Mouse (Mus musculus) yolk sac, embryonic 10.5 days (tissue): ENCODE results near the gene Aagab.
A peak's percentile ranks its signal among the peaks of the same experiment; 100 is the strongest.

Experiments
- DNase-seq: peaks from one replicate; pipeline ENCODE4 v3.0.0-alpha.2; 2017; ENCODE audit warnings: low spot score

Aagab gene

DNA sequence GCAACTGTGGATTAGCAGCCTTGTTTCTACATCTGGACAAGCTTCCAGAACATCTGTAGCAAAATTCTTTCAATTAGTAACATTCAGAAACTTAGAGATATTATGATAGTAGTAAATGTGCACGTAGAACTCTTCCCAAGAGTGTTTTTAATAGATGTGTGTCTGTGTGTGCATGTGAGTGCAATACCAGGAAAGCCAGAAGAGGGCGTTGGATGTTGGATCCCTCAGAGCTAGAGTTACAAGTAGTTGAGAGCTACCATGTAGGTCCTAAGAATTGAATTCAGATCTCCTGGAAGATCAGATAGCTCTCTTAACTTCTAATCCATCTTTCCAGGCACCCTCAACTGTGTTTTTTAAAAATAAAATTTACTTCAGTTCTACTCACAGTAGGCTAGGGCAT, 4.1 kb downstream of the Aagab start:
- DNase-seq = no peak

DNA sequence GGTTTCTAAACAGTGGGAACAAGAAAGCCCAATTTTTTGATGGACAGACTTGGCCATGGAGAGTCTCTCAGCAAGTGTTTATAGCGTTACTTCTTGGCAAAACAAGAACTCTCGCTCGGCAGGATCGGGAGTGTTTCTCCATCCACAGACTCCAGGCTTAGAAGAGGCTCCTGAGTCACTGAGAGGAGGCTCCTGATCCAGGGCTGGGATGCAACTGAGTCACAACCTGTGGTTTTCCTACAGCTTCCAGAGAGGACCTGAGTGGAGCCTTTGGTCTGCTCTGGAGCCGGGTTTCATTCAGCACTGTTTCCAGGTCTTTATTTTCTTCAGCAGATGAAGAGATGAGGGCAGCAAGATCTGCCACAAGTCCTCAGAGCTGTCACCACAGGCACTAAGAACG, 5.5 kb downstream of the Aagab start:
- DNase-seq = no peak

DNA sequence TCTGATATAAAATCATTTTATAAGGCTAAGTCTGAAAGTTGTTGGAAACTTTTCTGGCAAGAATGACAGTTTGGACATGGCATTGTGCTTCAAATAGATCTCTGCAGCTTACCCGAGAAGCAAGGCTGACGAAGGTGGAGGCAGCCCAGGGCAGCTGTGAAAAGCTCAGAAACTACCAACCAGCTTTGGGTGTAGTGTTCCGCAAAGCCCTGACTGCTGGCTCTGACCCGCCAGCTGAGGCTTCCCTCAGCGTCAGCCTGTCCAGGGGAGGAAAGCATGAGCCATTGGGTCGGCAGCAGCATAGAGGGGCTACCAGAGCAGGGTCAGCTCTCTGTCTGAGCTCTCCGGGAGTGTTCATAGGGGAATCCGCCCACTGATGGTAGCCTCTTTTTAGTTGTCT, 6.8 kb downstream of the Aagab start:
- DNase-seq = no peak

DNA sequence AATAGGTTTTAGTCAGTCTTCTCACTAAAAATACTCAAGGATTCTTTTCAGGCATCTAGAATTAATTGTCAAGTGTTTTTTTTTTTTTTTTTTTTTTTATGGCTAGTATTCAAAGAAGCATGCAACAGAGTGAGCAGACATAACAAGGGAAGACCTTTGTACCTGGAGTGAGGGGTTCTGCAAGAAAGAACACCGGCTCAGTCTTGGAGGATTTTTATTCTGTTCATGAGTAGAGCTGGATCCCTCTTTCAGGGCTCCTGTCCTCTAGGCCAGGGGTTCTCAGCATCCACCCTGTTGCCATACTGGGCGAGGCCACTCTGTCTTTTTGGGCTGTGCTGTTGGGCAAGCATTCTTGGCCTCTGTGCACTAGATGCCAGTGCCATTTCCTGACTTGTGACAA, 7.3 kb downstream of the Aagab start:
- DNase-seq = no peak

DNA sequence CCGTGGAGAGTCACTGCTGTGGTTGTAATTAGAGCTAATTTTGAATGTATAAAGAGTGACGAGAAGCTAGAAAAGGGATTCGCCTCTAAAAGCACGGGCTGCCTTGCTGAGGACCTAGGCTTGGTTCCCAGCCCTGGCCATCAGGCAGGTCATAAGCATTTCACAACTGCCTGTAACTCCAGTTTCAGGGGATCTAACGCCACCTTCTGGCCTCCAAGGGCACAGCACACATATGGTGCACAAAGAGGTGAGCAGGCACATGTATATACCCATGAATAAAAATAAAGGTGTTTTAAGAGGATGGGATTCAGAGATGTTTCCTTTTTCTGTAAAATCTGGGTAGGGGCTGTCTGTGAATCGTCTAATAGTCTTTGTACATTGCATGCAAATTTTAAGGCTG, 7.8 kb downstream of the Aagab start:
- DNase-seq = no peak

DNA sequence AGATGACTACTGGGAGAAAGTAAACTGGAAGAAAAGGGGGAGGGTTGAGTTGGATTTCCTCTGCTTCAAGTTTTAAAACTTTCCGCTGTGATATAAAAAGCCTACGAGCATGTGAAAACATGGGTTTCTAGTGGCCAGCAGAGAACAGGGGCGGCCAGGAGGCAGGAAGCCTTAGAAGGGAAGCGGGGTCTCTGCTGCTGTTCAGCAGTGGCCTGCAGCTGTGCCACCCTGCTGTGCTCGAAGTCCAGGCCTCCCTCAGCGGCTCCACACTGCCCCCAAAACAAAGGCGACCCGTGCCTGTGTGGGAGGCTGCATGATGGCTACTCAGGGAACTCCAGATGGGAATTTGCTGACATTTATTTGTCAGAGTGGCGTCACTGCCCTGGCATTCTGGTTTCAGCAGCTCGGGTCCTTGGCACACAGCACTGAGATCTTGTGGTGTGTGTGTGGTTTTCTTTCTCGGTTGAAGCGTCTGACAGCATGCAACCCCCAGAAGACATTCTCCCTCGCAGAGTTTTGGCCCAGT, 8.4 kb downstream of the Aagab start:
- no peak for DNase-seq

DNA sequence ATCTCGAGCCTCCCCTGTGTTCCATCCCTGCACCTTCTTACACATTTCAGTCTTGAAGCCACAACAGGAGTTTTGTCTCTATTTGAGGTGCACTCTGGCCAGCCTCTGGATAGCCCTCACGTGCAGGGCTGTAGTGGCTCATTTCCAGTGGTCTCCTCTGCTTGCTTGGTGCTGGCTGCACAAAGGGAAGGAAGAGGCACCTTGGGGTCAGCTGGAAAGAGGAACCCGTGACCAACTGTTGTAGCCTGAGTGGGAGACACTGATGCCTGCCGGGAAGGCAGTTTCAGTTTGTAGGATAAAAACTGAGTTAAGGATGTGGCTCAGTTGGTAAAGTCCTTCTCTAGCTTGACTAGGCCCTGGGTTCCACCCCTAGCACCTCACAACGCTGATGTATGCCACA, 9.5 kb downstream of the Aagab start:
- DNase-seq = no peak

DNA sequence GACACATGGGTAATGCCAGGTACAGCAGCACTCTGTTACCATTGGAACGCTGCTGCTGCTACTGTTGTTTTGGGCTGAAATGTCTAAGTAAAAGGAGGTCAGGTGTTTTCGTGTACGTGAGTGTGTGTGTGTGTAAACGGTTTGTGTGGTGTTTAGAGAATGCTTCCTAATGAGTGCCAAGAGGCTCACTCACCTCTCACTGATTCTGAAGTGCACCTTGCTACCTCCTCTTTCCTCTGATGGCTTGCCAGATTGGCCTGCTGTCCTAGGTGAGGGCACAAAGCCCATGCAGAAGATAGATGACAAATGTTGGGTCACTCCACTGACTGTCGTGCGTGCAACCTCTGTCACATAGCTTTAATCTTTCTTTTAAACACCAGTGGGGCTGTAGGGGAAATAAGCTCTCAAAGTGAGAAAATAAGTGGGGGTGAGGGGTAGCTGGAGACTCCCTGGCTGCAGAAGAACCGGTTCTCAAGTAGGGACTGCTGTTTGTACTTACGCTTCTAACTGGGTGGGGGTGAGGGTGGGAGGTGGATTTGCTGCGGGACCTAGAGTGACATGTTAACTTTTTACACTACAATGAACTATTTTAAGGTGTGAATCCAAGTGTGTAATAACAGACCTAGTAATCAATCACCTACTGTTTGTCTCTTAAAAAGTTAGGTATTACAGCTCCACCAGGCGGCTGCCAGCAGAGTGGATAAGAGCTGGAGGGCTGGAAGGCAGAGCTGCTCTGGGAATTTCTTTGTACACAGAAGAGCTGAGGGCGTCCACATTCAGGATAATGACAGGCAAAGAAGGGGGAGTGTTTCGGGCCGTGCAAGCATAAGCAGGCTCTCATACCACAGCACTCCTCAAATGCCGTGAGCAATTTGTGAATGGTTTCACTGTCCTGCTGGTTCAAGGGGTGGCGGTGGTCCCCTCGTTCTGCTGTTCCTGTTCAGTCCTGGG, 10.4 kb downstream of the Aagab start:
- DNase-seq = peak; percentile 41

DNA sequence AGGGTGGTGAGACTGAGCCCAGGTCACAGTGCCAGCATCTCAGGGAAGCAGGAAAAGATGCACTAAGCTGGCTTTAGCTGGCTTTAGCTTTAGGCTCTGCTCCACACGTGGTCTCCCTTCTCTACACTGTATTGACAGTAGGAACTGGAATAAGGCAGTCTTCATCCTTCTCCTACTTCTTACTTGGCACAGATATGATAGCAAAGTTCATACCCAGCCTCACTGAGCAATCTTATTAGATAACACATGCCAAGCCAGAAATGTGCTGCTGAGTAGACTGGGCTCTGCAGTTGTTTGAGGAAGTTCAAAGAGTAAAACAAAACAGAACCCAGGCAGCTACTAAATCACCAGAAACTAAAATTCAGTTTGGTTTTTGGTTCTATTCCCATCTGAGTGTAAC, 11.1 kb downstream of the Aagab start:
- DNase-seq = no peak

DNA sequence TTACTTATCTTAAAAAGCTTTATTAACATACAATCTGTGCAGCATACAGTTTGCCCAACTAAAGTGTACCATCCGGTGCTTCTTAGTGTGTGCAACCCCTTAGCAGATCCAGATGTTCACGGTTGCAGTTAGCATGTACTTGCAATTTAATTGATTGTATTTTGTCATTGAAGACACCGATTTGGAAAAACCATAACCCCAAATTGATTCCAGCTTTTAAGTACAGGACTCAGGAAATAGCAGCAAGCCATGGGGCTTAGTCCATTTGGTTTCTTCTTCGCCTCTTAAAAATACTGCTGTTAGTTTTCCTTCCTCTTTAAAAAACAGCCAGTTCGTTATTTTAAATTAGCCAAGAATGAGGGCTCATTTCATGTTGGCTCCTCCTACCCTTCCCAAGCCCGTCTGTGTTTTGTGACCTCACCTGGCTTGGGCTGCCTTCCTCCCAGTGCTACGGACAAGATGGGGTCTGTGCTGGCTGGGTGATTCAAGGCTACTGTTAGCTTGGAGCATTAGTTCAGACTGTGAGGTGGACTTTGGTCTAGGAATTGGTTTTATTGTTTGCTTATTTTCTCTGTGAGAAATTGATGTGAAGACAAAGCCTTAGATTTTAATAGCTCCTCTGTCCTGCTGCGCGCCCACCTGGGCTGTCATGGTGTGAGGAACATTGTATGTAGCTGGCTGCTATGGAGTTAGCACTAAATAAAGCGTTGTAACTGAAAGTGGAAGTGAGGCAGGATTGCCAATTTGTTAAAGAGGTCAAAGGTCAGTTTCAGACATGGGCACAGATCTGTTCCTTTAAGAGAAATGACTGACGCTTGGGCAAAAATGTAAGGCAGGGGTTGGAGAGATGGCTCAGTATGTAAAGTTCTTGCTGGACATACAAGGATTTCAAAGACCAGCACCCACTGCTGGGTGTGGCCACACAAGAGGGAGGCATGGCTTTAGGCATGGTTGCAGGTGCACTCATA, 11.8 kb downstream of the Aagab start:
- no peak for DNase-seq

DNA sequence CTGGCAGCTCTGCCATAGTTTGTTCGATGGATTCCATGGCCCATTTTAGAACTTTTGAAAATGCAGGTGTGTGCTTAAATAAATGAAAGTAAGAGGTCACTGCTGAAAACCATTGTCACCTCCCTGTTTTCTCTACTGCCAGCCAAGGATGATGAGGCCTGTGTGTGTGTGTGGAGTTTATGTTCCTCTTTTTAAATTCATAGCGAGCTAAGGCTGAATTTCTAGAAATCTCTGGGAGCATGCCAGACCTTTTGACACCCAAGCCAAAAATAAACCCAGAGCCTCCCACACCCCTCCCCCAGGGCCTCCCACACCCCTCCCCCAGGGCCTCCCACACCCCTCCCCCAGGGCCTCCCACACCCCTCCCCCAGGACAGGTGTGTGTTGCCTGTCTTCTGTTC, 15.5 kb downstream of the Aagab start:
- no peak for DNase-seq

DNA sequence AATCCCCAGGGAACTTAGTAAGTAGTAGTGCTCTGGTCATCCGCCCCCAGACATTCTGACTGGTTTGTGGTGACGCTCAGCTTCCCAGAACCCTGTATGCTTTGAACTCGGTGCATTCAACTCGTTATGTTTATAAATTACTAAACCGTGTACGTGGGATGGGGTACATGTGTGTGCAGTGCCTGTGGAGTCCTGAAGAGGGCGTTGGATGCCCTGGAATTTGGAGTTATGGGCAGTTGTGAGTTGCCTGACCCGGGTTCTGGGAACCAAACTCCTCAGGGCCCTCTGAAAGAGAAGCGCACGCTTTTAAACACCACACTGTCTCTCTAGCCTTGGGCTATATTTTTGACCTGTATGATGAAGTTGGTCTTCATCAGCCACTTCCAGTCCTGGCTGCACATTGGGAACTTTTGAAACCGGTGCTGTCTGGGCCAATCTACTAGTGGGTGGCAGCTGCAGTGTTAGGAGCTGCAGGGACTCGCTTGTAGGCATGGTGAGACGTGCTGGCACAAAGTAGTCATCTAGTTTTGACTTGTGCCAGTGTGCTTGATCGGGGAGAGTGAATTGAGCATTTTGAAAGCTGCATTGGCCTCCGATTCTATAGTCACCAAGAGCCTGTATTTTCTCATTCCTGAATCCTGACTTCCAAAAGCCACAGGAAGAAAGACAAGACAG, 21.6 kb downstream of the Aagab start:
- no peak for DNase-seq

DNA sequence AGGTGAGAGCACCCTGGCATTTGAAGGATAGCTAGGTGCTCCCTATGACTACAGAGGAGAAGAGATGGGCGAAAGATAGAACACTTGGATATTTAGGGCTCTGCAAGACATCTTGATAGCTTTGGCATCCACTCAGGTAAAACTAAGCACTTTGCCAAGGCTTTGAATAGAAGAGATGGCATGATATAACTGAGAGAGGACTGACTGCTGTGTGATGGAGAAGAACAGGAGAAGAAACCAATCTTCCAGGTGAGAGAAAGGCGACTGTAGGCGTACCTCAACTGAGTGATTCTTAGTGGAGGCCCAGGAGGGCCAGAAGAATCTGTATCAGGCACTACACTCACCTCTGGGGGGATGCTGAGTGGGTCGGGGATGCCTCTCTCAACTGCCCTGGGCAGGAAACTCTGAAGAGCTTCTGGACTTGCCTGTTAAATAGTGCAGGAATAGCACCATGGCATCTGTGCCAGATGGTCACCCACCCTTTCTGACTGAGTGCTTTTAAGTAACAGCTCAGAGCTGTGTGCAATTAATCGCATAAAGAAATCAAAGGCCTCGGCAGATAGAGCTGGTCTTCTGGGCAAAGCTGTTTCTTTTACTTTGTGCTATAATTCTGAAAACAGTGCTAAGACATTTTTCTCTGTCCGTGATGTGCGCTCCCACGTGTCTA, 22.8 kb downstream of the Aagab start:
- no peak for DNase-seq

DNA sequence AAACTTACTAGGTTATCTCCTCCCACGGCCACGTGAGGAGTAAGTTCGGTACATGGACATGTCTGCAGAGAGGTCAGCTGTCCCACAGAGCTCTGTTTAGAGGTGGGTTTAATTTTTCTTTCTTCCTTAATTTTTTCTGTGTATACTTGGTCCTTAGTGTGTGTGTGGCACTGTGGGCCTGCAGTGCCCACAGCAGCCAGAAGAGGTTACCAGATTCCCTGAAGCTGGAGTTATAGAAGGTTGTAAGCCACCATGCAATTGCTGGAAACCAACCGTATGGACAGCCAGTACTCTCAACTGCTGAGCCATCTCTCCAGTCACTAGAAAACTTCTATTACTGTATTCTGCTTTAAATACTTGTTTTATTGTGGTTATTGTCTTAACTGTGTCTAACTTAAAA, 29.6 kb downstream of the Aagab start:
- no peak for DNase-seq

DNA sequence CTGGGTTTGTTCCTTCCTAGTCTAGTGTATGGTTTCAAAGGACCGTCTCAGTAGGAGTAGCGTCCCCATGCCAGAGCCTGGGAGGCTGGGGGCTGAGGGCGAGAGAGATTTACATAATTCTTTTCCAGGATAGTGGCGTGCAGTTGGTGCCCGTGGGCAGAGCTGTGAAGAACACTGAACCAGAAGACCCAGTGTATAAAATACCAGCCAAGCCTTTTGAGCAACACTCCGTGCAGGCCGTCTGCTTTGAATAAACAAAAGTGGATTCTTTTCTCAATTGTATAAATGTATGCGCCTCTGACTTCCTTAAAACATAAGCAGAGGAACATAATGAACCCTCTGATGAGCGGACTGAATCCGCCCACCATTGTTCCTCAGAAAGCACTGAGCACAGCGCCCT, 30.5 kb downstream of the Aagab start:
- DNase-seq = no peak

DNA sequence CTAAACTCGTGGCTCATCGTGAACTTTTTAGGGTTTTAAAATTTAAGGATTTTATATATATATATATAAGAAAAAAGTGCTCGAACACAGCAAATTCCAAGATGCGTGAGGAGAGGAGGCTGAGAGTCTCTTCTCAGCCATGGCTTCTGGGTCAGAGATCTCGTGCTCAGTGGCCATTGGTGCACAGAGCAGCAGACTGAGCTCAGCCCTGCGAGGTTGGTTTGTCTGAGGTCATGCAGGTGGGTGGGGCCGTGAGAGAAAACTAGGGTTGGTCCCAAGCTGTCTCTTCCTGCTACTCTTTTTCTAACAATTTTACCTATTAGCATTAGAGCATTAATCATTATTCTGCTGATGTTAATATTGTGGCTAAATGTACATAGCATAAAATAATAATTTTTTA, 30.9 kb downstream of the Aagab start:
- DNase-seq = no peak

DNA sequence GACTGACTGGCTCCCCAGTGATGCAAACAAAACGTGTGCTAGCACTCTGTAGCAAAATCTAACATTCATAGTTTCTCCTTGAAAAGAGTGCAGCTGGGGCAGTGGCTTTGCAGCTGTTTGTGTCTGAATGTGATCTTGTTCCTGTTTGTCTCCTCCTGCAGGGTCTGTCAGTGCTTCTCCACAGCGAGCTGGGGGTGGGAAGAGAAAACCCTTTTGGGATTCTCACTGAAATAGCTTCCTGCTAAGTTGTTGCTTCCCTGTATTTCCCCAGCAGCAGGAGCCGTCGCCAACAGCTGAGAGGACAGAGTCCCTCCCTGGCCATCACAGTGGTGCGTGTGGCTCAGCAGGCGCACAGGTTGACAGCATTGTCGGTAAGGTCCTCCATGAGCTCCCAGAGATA, 33.7 kb downstream of the Aagab start:
- DNase-seq = no peak

DNA sequence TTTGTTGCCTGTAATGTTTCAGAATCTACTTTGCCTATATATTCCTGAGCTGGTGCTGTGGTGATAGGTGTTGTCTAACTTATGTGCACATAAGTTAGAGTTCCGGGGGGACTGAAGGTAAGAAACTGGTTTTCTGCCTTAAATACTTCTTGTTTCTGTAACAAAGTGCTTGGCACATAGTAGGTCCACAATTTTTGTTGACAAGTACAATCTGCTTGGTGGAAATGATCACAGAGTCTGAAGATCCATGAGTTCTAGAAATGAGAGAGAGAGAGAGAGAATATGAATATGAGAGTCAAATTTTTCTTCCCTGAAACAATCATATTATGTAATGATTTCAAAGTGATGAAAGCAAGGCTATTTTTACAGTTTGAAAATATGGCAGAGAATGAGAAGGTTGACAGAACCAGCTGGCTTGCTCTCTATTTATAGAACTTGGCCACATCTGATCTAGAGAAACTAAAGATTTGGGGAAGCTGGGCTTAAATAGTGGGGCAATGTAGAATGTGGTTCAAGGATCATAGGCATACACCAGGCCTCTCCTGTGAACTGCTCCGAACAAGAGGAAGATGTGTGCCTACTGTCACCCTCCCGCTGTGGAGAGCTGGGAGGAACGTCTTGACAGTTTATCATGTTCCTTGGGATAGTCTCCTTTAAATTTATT, 39.7 kb downstream of the Aagab start:
- no peak for DNase-seq

DNA sequence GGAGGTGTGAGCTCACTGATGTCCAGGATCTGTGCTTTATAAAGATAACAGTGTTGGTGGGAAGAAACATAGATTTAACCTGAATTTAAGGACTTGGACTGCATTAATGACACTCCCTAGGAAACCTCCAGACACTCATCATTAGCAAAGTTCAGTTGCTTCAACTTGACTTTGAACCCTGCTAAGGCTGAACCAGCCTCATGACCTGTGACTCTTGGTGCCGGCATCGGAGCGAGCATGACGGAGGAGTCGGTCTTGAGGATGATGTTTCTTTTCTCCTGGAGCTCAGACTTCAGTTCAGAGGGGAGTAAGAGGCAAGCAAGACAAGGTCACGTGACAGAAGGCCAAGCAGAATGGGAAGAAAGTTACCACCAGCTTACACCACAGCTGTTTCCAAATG, 41.6 kb downstream of the Aagab start:
- no peak for DNase-seq

DNA sequence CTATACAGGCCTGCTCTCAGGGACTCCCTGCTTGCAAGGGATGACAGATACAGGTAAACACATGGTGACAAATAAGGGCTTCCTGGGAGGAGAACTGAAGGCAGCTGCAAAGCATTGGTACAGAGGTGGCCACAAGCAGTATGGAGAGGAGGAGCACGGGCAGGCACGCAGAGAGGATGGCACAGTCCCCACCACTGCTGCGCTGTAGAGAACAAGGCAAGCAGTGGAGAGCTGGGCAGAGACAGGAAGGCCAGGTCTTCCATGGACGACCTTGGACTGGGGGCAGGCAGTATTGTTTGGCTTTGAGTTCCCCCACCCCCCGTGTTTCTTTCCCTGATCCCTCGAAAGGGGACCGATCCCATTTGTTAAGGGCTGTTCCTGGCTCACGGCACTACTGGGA, 42.6 kb downstream of the Aagab start:
- DNase-seq = no peak
